Mouse (Mus musculus) urinary bladder, postnatal 4 days (tissue): ENCODE data around the gene Arpc5.
"Not testable (repeated sequence)": the region's sequence is repeated elsewhere in the genome, so short reads cannot be mapped to it uniquely, and the experiment has no call there.

Source experiments
- DNase-seq, 2 experiments: peaks; one replicate each; pipeline ENCODE4 v3.0.0; 2021 to 2022; ENCODE audit warnings: low spot score in 2 of 2

Arpc5 gene

DNA sequence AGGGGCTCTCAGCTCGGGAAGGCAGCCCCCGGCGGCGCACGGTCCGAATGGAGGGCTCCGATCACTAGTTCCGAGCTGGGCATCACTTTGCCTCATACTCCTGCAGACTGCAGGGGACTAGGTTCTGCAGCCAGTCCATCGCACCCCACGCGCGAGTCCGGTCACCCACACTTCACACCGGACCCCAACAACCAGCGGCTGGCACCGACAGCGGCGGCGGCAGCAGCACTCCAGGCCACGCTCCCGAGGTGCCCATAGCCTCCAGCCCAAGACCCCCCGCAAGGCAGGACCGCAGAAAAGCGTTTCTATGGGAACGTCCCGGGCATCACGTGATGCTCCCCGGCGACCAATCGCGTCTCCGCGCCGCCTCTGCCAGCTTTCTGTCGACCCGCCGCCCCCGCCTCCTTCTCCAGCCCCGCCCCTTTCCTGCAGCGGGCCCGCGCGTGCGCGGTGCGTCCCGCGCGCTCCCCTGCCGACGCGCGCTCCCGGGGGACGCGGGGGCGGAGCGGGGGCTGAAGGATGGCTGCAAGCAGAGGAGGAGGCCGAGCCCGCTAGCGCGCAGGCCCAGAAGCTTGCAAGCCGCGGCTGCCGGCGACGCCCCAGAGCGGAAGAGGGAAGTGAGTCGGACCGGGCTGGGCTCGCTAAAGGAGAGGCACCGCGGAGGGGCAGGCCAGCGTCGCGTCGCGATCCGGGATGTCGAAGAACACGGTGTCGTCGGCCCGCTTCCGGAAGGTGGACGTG lies at the start of gene Arpc5, which contains the start of gene Rgl1:
Gene Arpc5 (plus strand): TSS at position 511 of the 741 bp plus-strand sequence.
Gene Rgl1 (minus strand): TSS at position 320 of the 741 bp plus-strand sequence.
- DNase-seq, result peak; percentile 96 to 97

DNA sequence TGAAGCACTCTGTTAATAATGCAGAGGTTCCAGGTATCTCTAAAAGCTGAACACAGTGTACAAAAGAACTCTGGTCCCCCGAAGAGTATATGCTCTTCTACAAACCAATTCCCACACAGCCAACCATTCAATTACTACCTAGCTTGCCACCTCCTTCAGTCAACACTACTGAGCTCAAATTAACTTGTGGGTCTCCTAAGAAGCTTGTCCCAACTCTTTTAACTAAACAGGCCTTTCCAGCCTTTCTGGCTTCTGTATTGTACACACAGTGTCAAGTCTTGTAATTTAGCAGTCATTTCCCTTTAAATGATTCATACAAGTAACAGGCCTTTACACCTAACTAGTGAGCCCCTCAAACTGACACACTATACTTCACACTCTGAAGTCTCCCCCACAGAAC lies 49.0 kb upstream of the Arpc5 start:
- DNase-seq, result no peak

DNA sequence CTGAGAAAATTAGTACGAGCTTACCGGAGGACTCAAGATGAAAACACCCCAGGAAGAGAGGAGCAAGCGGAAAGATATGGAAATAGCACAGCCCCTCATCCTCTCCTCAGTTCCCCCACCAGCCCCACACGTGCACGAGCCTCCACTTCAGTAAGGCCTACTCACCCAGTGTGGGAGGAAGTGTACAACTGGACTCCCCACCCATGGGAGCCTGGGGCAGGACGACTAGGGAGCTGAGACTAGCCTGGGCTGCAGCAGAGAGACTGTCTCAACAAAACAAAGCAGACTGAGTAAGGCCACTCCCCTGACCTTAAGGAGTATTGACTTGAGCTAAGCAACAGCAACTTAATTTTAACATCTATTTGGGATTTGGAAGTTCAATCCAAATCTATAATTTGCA lies 48.1 kb upstream of the Arpc5 start:
- no peak for DNase-seq

DNA sequence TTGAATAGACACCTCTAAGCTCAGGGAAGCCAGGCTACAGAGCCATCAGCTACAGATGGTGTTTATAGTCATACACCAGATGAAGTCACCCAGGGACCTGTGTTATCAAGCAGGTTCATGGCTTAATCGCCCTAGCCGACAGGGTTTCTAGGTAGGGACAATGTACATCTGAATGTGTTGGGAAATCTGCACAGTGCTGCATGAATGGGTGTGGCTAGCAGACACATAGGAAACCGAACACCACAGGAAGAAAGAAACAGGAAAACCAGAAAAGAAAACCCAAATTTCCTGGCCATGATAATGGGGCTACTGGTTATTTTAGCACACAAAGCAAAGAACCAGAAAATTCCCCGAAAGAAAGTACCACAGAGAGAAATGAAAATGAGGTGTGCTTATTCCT lies 45.4 kb upstream of the Arpc5 start:
- no peak for DNase-seq

DNA sequence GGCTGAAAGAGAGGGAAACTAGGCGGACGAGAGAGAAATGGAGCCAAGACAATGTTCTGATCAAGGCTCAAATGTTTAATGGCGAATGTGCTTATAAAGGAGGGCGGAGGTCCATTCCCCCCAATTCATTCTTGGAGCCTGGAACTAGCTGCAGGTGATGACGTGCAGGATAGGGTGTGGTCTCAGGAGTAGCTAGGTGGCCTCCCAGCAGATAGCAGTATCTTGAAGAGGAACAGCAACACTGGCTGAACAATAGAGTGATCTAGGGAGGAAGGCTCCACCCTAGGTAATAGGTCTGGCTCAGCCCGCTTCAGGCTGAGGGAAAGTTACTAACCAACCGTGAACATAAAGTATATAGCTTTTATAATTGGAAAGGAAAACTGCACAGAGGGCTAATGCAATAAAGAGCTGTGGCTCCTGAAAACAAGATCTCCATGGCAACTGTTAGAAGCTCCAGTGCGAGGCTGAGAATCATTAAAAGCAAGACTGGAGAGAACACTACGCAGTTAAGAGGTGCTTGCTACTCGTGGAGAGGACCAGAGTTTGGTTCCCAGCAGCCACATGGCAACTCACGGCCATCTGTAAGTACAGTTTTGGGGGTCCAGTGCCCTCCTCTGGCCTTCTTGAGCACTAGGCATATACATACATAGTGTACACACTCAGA lies 44.7 kb upstream of the Arpc5 start:
- DNase-seq, result no peak

DNA sequence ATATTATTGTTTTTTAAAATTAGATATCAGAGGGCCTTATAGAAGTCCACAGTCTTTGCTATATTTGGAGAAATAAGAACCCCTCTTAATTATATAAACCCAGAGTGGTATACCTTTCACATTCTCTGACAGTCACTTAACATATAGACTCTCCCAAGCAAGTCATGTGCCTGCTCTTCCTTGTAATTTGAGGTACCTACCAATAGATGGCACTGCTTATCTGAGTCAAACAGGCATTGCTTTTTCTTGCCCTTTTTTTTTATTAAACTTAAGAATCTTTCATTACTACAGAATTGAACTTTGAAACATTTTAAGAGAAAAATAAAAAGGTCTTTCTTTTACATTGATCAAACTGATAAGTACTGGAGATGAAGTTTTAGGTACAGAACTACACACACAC lies 42.1 kb upstream of the Arpc5 start:
- DNase-seq, result no peak

DNA sequence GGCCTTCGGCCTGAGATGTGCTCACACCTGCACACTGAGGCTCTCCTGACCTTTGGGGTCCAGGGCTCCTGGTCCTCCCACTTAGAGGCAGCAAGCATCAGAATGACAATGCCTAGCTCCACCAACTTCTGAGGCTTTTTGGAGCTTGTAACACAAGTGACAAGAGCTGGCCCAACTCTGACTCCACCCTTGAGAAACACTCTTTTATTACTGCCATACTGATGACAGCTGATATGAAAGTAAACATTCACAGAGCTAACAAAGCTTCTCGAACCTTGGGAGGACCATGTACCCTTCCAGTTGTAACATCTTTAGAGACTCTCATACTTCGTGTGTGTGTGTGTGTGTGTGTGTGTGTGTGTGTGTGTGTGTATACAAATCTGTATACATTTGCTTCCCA lies 40.2 kb upstream of the Arpc5 start:
- DNase-seq, result no peak

DNA sequence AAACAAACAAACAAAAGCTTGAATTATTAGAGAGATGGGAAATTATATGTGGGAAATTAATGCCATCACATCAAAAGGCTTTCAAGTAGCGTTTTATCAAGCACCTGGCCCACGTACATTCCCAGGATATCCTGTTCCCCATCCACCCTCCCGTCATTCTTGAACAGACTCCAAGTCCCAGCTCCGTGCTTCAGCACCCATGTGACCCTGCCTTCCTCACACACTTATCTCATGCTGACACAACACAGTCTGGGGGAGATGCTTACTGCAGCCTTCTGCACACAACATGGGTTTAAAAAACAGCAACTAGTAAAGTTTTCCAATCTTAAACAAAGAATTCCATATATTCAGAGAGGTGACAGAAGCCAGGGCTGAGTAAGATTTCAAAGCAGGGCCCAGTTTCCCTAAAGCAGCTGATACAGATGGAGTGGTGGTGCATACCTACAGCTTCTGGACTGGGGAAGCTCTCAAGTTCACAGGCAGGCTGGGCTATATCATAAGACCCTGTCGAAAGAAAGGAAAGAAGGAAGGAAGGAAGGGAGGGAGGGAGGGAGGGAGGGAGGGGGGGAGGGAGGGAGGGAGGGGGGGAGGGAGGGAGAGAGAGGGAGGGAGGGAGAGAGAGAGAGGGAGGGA lies 38.6 kb upstream of the Arpc5 start:
- DNase-seq, result no peak

DNA sequence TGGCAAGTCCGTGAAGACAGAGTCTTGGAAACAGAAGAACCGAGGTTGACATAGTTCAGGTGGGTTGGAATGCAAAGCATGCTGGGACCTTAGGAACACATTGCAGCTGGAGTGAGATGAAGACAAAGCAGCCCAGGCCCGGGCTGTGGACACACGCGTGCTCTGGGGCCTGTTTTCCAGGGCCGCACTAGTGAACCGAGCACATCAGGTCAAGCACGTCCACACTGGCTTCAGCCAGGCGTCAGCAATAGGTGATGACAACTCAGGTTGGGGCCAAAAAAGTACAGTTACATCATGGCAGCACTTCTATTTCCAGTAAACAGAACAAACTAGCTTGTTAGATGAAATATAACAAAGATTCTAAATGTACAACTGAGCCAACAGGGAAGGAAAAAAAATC lies 27.5 kb upstream of the Arpc5 start:
- no peak for DNase-seq

DNA sequence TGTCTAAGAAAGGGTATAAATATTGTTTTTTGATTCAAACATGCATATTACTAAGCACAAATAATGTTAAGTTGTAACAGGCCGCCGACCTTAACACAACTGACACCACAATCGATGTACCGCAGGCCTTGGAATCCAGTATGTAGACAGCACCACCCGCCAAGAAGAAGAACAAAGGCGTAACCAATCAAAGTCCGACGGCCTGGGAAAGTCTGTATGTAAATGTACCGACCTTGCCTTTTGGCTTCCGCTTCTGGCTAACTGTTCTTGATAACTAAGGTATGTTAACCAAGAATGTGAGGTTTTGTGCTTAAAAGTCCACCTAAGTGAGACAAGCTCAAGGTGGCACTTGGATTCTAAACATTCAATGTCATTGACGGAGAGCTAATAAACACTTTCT lies 27.0 kb upstream of the Arpc5 start:
- DNase-seq, result no peak

DNA sequence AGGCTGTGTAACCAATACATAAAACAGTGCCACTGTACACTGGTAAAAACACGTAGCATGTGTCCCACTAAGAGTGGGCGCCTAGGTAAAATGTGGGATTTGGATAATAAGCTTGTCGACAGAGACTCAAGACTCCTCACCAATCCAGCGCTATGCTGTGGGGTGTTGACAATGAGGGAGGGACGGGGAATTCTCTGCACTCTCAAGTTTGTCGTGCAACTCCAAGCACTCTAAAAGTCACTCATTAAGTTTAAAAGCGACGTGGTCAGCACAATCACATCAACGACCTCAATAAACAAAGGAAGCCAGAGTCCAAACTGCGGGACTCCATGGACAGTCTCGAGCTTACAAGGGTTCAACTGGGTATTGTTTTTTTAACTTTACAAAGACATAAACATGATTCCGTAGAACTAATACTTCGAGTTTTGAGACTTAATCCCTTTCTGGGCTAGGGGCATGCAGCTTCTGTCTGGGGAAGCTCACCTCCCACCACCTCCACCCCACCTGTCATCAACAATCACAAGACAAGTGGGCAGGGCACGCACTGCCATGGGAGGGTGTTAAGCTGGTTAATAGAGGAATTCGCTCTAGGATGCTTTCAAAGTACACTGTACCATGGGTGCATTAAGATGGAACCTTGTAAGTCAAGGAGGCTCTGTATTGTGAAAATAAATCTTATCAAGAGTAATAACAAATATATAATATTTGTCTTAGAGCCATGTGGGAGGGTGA lies 23.1 kb upstream of the Arpc5 start:
- no peak for DNase-seq

DNA sequence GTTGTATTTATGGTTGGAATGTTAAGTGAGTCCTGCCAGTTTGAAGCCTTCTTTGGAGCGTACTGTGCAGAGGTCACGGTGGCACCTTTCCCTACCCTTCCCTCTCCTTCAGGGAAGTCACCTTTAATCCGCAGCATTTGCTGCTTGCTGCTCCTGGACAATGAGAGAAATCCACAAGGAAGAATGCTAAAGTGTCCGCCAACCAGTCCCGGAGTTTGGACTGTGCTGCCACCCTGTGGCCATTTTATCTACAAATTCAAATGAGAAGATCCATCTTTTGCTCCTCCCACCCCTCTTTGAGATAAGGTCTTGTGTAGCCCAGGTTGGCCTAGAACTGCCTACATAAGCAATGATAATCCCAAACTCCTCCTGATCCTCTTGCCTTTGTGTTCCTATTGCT lies 19.9 kb upstream of the Arpc5 start:
- DNase-seq, result peak; percentile 61 to 80

DNA sequence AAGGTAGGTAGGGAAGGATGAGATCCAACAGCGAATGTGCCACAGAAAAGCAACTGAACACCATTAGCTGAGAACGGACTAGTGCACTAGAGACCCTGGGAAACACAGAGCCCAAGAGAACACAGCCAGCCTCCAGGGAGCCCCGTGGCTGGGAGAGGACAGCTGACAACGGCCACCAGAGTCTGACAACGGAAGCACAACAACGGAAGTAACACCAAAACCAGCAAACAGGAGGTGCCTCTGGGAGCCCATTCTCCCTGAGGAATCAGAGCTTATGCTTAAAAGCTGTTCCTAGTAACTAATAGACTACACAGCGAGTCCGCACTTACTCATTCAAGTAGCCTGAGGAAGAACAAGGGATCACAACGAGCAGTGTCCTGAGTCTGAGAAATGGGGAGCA lies 17.1 kb upstream of the Arpc5 start:
- DNase-seq, result no peak

DNA sequence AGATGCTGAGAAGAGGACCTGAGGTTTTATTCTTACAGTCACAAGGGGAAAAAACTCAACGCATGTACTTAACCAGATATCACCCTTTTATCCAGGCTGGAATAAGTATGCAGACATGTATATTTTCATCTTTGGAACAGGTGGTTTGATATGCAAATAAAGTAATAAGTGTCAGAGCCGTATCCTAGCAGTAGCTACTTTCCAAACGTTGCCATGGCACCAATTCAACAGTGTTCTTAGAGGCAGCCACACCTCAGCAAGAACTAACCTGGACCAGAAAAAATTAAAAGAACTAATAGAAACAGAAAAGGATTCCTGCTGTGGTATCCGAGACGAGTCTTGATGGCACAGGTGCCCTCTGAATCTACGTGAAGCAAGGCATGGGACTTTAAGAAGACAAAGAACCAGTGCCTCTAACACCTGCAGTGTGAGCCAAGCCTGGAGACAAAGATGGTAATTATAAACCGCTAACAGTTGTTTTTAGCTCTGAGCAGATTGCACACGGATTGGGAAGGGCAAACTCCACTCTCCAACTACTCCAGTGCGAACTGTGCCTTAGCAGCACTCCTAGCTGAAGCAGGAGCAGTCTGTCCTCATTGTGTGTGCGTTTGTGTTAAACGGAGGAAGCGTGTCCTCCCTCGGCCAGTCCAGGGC lies 15.9 kb upstream of the Arpc5 start, which contains the start of gene Apobec4:
Gene Apobec4 (plus strand): TSS at position 240 of the 654 bp plus-strand sequence.
- no peak for DNase-seq

DNA sequence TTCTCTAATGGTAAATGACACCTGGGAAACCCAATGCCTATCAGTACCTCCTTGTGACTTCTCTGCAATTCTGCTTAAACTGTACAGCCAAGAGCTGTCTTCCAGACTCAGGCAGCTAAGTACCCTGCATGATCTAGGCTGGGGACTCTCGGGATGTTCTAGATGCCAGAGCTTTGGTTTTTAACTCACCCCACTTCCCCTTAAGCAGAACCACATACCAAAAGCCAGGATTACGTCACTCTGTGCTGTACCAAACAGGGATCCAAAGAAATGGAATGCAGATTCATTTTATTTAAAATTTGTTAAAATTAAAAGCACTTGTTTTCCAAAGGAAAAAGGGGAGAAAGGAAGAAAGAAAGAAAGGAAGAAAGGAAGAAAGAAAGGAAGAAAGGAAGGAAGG lies 4.6 kb upstream of the Arpc5 start:
- DNase-seq, result no peak

DNA sequence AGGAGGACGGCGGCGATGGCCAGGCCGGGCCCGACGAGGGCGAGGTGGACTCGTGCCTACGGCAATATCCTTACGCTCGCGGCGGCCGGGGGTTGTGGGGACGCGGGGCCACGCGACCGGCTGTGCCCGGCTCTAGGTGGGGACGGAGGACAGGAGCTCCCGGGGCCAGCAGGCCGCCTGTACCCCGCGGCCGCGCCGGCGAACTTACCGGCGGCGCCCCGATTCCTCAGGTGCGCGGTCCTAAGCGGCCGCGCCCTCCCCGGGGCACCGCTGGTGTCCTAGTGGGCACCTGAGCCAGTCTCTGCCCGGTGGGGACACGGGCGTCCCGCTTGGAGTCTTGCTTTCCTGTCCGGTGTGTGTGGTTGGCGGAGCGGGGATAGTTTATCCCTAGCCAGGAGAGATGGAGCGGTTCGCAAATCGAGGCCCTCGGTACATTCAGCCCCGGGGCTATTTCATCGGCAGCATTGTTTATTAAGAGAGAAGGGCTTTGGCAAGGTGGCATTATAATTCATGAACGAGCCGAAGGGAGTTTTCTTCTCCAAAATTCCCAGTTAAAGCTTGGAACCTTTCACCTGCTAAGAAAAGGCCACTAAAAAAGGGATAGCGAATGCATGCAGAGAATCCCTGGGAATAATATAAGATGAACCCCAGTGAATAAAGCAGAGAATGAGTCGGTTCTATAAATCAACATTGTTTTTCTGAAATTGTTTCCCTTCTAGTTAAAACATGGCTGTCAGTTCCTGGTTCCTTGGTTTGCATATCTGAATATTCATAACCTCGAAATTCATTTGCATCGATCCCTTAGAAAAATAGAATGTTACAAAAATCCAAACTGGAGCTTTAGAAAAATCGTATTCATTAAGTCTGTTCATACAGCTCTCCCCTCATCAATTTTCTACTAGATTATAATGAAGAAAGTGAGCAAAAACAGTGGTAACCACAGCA lies 734 bp downstream of the Arpc5 start:
- DNase-seq, result no peak

DNA sequence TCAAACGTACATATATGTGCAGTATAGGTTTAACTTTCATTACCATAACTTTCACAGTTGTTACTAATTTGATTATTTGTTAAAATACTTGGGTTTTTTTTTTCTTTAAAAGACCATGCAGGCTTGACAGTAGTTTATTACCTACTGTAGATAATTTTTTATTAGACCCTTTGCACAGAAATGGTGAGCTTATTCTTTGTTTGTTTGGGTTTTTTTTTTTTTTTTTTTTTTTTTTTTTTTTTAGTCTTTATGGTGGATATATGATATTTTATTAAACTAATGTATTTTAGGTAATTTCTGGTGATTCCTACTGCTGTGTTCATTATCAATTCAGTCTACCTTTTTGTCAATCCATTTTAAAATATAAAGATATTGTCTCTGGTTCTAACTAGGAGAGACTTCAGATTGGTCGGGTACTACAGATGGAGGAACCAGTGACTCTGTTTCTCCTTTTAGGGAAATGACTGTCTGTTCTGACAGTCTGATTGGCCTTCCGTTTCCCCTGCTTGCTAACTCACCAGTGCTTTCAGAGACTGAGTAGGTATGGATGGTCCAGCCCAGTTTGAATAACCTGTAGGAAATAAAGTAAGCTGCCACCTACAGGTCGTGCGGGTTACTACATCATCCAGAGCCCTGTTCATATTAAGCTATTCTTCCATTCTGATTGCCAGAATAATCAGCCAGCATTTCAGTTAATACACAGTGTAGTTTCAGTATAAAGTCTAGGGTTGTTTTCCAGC lies 1.6 kb downstream of the Arpc5 start:
- peak; percentile 54 to 73 for DNase-seq

DNA sequence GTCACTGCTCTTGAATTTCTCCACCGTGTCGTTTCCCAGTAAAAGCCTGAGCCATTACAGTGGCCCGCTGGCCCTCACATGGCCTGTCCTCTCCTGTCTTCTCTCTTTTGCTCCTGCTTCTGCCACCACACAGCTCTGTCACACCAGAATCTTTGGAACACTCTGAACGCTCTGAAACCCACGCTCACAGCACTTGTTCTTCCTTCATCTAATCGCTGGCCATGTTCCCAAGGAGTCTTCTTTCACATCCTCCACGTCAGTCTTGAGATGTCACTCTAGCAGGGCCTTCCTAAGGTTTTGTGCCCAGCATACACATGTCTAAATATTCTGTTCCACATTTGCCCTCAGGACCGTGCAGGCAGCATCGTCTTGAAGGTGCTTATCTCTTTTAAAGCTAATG lies 4.7 kb downstream of the Arpc5 start:
- no peak for DNase-seq

DNA sequence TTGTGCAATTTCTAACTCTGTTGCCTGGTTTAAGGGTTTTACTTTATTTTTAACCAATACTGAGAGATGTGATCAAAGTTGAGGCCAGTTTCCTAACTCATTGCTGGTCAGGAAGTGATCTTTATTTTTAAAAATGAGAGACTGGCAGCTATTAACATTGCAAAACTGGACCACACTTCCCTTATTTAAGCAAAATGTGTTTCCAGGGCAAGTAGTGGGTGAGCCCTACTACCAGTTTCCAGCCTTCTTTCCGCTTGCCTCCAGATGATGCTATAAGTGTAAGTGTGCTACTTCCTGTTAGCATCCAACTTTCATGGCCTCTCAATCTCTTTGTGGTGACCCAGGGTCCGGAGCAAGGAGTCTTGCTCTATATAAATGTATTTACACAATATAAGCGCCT lies 8.3 kb downstream of the Arpc5 start:
- not testable (repeated sequence) for DNase-seq
